Mouse (Mus musculus) MEL-GATA-1-ER (cell line): Measurements from ENCODE around the gene Plcb2.

ENCODE experiments used
- DNase-seq: peaks from one replicate; pipeline ENCODE4 v3.0.0-alpha.2; 2012; ENCODE audit warnings: low read depth; ENCODE audit errors: extremely low read depth

Gene Plcb2

GRCm38 (mm10) chr2:118728337-118728736, at the start of gene Plcb2:
Gene Plcb2, minus strand, starts transcription at chr2:118728438.
- no peak for DNase-seq

GRCm38 (mm10) chr2:118776295-118776694, 48.1 kb upstream of the Plcb2 start:
- no peak for DNase-seq

DNA sequence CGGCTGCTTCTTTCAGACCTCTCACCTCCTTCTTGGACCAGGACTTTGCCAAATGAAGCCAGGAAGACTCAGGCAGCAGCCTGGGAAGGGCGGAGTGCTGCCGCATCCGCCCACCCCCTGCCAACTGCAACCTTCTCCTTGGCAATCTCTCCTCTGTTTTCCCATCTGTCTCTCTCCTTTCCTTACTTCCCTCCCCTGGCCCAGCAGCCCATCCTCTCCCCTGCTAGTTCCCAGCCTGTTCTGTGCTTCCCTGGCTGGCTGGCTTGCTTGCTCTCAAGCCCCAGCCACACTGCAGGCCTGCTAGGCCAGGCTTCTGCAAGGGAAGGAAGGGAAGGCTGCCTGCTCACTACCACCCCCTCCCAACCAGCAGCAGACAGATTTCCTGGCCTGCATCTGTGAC, 47.6 kb upstream of the Plcb2 start:
- no peak for DNase-seq

DNA sequence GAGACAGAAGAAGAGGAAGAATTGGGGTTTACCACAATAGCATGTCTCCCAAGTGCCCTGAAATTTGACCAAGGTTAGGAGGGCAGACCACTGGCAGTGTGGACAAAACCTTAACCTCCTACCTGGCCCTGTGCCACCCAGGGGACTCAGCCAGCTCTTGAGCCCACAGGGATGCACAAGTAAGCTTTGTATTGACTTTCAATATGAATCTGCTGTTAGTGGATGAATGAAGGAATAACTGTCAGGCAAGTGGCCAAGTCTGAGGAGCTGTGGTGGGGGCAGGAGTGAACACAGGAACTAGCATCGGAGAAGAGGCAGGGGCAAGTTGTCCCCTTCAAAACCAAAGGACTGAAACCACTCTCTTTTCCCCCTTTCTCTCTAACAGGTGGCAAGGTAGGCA, 47.2 kb upstream of the Plcb2 start:
- DNase-seq = no peak

DNA sequence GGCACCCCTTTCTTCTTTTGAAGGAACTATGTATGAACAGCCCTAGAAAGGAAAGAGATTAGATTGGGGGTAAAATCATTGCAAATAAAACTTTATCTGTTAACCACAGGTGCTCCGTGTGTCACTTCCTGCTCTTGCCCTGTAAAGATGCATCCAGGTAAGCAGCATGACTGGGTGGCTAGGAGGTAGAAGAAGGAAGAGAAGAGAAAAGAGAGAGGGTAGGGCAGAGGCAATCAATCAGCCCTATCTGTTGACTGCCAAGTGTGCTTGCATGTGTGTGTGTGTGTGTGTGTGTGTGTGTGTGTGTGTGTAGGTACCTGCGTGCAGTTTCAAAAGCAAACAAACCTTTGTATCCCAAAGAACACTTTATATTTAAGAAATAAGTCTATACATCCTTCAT, 46.3 kb upstream of the Plcb2 start:
- no peak for DNase-seq

DNA sequence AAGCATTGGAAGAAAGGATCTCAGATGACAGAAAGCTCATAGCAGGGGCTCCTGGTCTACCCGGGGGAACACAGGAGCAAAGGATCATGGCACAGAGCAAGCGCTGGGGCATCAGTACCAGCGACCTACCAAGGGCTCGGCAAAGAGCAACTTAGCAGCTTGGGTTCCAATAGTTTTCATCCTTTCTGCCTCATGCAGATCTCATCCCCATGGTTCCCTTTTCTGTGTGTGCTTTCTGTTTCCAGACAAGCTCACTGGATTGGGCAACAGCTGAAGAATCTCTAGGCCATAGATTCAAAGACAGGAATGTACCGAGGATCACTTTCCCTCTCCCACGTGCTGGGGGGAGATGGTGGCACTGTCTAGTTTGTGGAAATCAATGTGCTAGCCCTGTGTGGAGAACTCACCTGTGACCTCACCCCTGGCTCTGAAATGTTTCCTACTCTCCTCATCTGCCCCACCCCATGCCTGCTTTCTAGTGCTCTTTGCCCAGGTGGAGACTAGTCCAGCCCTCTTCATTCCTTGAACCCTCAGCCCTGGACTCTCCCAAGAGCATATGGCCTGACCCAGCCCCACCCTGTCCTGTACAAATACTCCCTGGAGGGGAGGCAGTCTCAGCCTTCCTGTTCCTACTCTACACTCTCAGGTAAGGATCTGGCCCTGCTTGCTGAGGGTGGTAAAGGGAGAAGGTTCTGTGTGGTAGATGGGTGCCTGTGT, 44.1 kb upstream of the Plcb2 start, which contains the start of gene Phgr1:
TSS of gene Phgr1 (plus strand) at position 612 of the 717 bp plus-strand sequence.
- no peak for DNase-seq

DNA sequence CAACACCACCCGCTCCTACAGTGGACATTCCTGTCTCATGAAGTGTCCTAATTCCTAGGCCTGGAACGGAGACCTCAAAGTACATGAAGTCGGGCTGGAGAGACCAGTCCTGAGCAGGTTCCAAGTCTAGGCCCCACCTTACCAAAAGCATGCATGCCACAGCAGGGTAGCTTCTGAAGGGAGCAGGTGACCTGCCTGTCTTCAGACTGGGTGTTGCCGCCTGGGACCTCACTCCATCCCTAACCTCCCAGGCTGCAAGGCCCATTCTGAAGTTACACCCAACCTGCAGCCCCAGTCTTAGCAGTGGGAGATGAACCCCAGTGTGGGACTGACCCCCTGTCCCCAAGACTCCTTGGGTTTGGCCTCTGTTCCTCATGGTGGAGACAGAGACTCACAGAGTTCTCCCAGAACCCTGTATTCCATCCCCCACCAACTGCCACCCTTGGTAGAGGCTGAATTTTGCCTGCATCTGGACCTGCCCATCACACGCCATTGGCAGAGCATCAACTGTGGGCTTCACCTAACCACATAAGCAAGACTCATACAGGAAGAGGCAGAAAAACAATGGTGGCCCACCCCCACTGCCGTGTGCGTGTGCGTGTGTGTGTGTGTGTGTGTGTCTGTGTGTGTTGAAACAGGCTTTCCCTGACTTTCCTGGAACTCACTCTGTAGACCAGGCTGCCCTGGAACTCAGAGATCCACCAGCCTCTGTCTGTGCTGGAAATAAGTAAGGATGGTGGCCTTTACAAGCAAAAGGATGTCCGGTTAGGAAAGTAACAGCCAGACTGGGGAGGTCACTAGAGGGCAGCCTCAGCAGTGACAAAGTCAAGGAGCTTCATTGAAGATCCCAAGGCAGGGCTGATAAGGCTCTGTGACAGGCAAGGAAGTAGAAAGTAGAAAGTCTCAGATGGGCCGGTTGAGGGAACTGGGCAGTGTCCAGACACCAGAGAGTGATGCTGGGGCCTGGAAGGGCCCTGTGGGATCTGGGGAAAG, 38.1 kb upstream of the Plcb2 start:
- DNase-seq = no peak

DNA sequence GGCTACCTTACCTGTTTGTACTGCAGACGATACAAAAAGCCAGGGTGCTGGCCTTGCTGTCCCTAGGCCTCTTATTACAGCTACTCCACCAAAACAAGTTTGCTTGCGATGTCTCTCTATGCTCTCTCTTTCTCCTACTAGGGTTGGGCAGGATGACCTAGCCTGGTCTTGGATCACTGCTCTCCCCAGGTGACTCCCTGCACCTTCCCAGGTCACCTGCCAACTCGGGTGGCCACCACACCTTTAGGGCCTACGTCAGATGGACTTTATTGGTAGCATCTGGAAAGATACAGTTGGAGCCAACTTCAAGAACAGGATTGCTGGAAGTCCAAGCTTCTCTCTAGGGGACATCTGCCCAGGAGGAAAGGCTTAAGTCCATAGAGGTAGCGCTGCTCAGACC, 36.6 kb upstream of the Plcb2 start:
- DNase-seq = no peak

DNA sequence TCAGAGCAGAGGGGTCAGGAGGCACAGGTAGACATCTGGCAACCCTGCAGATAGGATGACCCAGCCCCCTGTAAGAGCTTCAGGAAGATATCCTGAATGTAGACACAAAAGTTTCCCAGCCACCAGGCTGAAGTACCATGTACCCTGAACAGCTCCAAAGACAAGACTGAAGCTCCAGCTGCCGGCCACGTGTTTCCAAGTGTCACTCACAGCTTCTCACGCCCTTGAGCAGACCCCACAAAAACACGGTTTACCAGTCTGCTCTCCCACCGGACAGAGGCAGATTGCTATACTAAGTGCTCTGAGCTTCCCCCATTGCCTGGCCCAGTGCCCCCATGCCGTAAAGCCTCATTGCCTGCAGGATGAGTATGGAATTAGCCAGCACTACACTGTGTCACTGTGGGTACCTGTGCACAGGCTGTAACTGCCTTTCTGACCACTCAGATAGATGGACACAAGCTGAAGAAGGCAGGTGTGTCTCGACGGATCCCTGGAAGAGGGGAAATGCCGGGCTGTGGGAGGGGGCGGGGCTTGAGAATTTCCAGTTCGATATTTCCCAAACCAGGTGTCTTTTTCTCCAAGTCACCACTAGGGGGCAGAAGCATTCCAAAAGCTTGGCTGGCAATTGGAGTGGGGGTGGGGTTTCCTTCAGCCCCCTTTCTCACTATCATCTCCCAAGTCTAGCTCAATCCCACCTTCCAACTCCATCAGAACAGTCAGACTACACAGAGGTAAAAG, 36.0 kb upstream of the Plcb2 start:
- no peak for DNase-seq

- no peak for DNase-seq
Measured at GRCm38 (mm10) chr2:118763469-118763868, 35.2 kb upstream of the Plcb2 start.

GRCm38 (mm10) chr2:118762784-118763148, 34.5 kb upstream of the Plcb2 start:
- DNase-seq = peak; percentile 64

DNA sequence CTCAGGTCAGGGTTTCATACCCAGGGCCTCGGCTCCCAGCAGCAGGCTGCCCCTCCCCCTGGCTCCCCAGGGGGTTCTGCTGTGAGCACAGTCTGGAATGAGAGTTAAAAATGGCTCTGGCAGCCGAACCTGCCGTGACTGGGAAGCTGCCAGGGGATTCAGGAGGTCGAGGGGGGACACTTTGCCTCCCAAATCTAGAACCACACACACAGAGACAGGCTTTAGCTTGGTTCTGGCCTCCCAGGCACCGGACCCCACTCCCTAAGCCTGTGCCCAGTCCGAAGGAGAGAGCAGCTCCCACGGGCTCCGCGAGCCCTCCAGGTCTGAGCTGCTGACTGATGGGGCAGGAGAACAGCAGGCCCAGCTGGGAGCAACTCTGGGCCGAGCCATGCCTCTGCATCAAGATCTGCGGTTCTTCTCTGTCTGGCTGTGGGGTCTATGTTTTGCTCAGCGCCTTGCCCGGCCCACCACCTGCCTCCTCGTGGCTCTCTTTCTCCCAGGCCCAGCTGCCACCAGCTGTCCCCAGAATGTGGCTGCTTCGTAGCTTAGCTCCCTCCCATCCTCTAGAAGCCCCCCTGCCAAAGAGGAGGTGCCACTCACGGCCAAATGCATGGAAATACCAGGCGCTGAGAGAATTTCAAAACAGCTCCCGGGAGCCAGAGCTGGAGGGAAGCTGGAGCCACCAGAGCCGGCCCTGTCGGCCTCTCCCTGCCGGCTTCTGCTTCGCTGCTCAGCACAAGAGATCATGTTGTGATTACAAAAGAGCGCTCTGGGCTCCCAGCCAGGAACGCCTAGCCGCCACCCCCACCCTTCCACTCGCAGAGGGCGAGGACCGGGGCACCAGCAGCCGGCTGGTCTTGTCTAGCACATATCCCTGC, 33.9 kb upstream of the Plcb2 start, which contains the start of gene Ccdc9b:
TSS of gene Ccdc9b (minus strand) at position 756 of the 878 bp plus-strand sequence.
- DNase-seq = peak; percentile 64

DNA sequence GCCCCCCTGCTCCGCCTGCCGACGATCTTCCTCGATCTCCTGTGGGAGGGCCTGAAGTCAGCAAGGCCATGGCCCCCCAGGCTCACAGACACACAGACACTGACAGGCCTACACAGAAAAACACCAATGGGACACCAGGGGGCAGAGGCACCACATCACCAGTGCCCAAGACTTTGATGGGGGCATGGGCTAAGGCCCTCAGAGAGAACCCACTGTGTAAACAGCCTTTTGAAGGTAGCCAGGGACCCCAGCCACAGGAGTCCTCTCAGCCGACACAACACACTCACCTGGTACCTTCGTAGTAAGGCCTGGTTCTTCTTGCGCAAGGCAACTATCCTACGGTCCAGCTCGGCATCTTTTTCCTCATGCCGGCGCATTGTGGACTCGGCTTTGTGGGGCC, 33.1 kb upstream of the Plcb2 start:
- DNase-seq = no peak

DNA sequence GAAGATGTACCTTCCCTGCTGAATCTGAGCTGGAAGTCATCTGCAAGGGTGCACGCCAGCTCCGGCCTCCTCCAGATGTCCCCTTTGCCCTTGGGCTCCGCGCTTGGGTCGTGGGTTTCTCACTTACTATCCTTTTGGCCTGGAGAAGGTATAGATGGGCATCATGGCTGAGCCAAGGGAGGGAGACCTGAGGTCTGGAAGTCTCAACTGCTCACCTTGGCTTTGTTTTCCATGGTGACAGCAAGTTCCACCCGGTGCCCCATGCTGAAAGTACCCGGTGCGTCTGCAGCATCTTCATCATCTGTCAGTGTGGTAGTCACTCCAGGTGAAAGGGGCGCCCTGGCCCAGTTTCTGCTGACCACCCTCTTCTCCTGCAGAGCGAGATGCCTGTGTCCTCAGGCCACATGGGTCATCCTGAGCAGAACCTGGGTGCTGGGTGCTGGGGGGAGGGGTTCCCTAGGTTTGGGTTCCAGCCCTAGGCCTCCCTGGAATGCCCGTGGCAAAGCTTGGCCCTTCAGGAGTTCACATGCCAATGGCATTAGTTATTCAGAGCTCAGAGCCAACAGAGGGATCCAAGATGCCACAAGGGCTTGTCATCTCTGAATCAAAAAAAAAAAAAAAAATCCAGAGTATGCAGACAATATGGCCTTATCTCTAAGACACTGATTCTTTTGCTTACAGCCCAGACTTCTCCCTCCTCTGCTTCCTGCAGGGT, 32.2 kb upstream of the Plcb2 start:
- DNase-seq = no peak

DNA sequence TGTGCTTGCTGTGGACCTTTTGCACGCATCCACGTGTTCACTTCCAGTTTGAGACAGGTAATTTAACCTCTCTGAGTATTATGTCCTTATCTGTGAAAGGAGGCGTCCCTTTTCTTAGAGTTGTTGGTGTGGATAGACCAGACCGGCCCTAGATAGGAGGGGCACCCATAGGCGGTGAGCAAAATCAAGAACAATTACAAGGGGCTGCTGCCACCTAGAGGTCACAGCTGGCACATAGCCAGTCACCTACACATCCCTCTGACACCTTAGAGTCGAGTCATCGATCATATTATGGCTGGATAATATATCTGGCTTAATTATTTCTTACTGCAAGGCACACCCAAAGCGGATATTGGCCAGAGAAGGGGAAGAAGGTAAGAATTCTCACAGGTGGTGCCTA, 31.6 kb upstream of the Plcb2 start:
- DNase-seq = peak; percentile 60

DNA sequence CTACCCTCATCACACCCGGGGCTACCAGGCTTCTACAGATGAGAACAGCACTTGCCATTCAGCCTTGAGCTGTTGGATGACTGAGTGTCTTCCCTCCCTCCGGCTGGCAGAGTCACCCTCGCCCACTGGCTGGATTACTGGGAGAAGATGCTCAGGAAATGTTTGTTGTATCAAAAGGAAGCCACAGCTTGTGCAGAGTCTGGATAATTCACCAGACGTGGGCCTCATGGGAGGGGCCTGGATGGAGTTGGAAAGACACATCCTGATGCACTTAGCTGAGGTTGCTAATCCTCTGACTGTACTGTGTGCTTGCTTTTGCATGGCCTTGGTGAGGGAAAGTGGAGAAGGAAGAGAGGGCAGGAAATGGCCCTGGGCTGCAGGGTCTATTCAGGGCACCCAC, 27.9 kb upstream of the Plcb2 start:
- no peak for DNase-seq

DNA sequence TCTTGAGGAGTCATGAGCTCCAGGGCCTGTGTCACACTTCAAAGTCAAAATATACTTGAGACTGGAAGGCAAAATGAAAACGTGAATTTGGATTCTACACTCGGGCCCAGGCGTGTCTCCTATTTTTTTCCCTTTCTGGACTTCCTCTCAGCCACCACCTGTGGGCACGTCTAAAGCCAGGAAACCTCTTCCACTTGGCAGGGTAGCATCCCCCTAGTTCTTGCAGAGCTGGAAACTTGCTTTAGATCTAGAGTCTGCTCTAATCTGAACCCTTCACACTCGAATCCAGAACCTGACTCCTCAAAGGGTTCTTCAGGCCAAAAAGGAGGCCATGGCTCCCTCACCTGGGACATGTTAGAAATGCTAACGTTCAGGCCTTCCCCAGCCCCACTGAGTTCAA, 27.2 kb upstream of the Plcb2 start:
- DNase-seq = no peak

DNA sequence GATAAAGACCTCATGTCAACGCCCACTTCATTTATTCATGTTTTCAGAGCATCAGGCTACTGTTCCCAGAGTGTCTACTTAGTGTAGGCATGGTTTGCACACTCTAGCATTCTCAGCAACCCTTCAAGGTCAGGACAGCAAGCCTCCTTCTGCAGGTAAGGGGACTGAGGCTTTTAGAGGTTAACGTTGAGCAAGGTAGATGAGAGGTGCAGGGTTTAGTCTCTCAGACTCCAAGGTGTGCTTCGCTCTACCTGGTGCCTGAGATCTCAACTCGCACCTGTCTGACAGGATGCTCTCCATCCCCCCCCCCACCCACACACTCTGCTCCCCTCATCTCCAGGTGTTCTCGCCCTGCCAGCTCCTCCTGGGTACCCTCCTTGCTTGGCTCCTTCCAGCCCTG, 25.9 kb upstream of the Plcb2 start:
- DNase-seq = no peak

GRCm38 (mm10) chr2:118752792-118753108, 24.5 kb upstream of the Plcb2 start:
- no peak for DNase-seq
